Mouse (Mus musculus) liver, adult 2 months (tissue): ENCODE results near the gene Gm20388. TPM values are rescaled to one million over a fixed set of nuclear protein-coding genes. Genes with fewer than 3 reads are reported as not detected.

Experiments
- DNase-seq: peaks from one replicate; pipeline ENCODE4 v3.0.0-alpha.2; 2011; ENCODE audit warnings: low read depth, low spot score; ENCODE audit errors: extremely low read depth
- H3K27ac ChIP-seq: fragments of 200-500 bp; replicated peaks from 2 replicates; pipeline ENCODE4 v1.5.1; 2012; ENCODE audit warnings: low read depth, mild to moderate bottlenecking, control low read depth, inconsistent platforms, low read length; ENCODE audit not compliant: insufficient read depth
- H3K27me3 ChIP-seq: fragments of 200-500 bp; 2 replicates; pipeline ENCODE4 v1.6.1; 2012; ENCODE audit warnings: mild to moderate bottlenecking, moderate library complexity, low read length, inconsistent platforms; ENCODE audit not compliant: control insufficient read depth, insufficient read depth
- H3K36me3 ChIP-seq: fragments of 200-500 bp; 2 replicates; pipeline ENCODE4 v1.6.1; 2012; ENCODE audit warnings: low read length, inconsistent platforms; ENCODE audit not compliant: control insufficient read depth, insufficient read depth
- H3K4me1 ChIP-seq: fragments of 200-500 bp; 2 replicates; pipeline ENCODE4 v1.6.1; 2011; ENCODE audit warnings: low read length; ENCODE audit not compliant: control insufficient read depth, insufficient read depth
- H3K4me3 ChIP-seq: fragments of 200-500 bp; 2 replicates; pipeline ENCODE4 v1.5.1; 2011; ENCODE audit warnings: low read depth, mild to moderate bottlenecking, control low read depth, low read length, moderate library complexity; ENCODE audit not compliant: insufficient read depth
- H3K79me2 ChIP-seq: fragments of 200-500 bp; 2 replicates; pipeline ENCODE4 v1.6.1; 2012; ENCODE audit warnings: inconsistent platforms, mild to moderate bottlenecking, low read length, moderate library complexity; ENCODE audit not compliant: control insufficient read depth, insufficient read depth
- H3K9ac ChIP-seq: fragments of 200-500 bp; 2 replicates; pipeline ENCODE4 v1.6.1; 2012; ENCODE audit warnings: low read depth, mild to moderate bottlenecking, control low read depth, inconsistent platforms, low read length
- CTCF ChIP-seq: fragments of 200-500 bp; IDR thresholded peaks from 2 replicates; pipeline ENCODE4 v1.5.1; 2011; ENCODE audit warnings: low read depth, low read length, control low read depth
- POLR2A ChIP-seq: fragments of 200-500 bp; IDR thresholded peaks from 2 replicates; pipeline ENCODE4 v1.6.1; 2011; ENCODE audit warnings: low read length, control low read depth; ENCODE audit not compliant: insufficient read depth; ENCODE audit errors: extremely low read depth
- WGBS: fragments of 180-500 bp; shearing (Covaris S2); methylation state at CpG from one replicate; pipeline ENCODE4 v1.1.7; 2018; 5-methylcytosine and 5-hydroxymethylcytosine counted together
- polyA plus RNA-seq: library from polyadenylated mRNA; depleted of rRNA; stranded (reverse); fragments of >200 nt; gene quantifications from 2 replicates; pipeline ENCODE4 v1.2.3, GENCODE M21; 2012
- total RNA-seq: library from RNA; depleted of rRNA; stranded (reverse); fragments of >200 nt; gene quantifications from 2 replicates; pipeline ENCODE4 v1.2.3, GENCODE M21; 2014

Gm20388 gene
- total and polyA plus RNA-seq, 2 experiments = 6.4 to 19.9 TPM

DNA sequence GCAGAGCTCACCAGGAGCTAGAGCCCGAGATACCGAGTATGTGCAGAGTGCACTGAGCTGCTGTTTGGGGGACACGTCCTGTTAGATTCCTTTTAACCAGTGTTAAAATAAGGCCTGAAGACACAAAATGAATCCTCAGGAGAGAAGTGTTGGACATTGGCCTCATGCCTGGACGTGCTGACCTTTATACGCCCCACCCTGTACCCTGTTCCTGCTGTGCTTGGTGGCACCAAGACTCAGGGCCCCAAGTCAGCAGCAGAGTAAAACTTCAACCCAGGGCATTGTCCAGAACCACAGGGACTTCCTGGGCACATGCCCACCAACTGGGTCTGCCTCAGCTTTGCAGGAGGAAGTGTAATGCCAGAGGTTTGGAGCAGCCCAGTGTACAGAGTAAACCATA, 2879.2 kb downstream of the Gm20388 start:
- no peaks in the 10 kb centered on the region for H3K27me3 ChIP-seq
- DNase-seq = no peak
- no peaks in the 10 kb centered on the region for H3K4me1 ChIP-seq
- no peaks in the 10 kb centered on the region for H3K79me2 ChIP-seq
- H3K9ac ChIP-seq = no peak overlapping the region
- no peak overlapping the region for H3K4me3 ChIP-seq
- H3K27ac ChIP-seq = no peak overlapping the region
- TF ChIP-seq CTCF (no peak), POLR2A (no peak)
- 93% methylated on average over 5 of the region's 5 CpGs for WGBS
- no peaks in the 10 kb centered on the region for H3K36me3 ChIP-seq

DNA sequence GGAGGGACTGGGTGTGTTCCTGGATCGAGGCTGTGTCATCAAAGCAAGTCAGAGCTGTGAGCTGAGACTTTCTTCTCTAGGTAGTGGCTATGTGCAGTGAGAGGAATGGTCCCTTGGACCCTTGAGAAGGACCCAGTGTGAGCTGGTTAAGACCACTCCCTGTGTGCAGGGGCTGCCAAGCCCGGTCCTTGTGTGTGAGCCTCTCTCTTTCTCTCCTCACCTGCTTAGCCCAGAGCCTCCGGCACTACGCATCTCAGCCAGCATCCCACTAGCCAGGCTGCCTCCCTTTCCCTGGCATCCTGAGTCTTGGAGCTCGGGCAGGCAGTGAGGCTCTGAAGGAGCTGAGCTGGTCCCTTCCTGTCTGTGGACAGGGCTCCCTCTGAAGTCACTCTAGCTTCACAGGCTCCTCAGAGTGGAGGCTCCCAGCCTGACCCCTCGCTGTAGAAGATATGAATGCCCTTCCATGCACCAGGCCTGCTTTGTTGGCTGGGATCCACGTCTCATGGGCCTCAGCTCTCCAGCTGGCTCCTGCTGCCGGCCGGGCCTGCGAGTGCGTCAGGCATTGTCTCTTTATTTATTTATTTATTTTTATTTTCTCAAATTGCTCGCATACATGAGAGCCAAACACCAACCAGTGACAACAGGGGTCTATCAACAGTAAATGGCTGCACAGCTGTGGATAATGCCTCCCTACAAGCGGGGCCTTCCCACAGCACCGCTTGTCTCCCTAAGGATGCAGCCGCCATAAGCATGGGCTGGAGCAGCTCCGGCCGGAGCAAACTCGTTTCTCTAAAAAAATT, 2882.9 kb downstream of the Gm20388 start:
- H3K36me3 ChIP-seq = no peaks in the 10 kb centered on the region
- H3K27me3 ChIP-seq = no peaks in the 10 kb centered on the region
- DNase-seq = no peak
- H3K4me3 ChIP-seq = no peak overlapping the region
- TF ChIP-seq CTCF = no peak
- no peak for TF ChIP-seq POLR2A
- H3K27ac ChIP-seq = no peak overlapping the region
- no peaks in the 10 kb centered on the region for H3K79me2 ChIP-seq
- H3K4me1 ChIP-seq = no peaks in the 10 kb centered on the region
- 90% methylated on average over 18 of the region's 18 CpGs for WGBS
- no peak overlapping the region for H3K9ac ChIP-seq

DNA sequence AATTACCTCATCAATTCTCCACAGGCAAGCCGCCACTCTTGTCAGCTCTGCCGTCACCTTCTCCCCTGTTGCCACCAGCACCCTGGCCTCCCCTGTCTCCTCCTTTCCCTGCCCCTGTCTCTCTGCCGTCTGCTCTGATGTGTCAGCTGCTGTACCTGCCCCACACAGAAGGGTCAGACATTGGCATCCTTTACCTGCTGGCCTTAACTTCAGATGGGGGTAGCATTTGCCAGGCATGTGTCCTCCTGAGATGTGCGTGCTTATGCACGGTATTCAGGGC, 2883.5 kb downstream of the Gm20388 start:
- Histone ChIP-seq H3K27me3 (no peaks in the 10 kb centered on the region), H3K27ac (no peak overlapping the region), H3K4me1 (no peaks in the 10 kb centered on the region), H3K9ac (no peak overlapping the region), H3K4me3 (no peak overlapping the region), H3K79me2 (no peaks in the 10 kb centered on the region), H3K36me3 (no peaks in the 10 kb centered on the region)
- TF ChIP-seq POLR2A = no peak
- no peak for TF ChIP-seq CTCF
- 95% methylated on average over 5 of the region's 5 CpGs for WGBS
- no peak for DNase-seq

DNA sequence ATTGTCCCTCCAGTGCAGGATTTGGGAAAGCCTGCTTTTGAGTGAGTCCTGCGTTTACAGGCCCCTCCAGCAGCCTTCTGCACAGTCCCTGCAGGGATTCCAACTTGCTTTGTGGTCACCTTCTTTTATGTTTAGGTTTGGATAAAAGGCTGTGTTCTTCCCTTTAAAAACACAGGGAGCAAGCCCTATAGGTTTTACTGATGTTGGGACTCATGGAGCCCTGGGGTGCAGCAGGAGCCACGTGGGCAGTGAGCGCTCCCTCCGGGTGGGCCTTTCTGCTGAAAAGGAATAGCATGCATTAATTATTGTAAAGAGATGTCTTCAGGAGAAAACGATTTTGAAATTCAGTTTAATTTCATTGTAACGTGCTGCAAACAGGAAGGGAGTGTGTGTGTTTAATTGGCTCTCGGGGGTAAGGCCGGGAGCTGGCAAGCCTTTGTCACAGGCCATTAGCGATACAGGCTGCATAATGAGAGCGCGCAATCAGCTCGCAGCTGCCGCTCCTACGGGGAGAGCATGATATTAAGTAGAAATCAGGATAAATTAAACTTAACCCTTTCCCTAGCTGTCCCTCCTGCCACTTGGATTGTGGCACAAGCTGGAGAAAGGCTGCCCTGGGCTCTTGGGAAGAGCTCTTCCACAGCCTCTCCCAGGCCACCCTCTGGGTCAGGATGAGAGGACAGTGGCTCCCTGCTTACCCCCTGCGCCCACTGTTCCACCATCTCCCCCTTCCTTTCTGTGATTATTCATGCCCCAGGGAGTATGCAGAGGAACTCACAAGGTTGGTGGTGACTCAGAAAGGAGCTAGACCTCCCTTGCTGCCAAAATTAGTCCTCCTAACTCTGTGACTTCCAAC, 2893.5 kb downstream of the Gm20388 start:
- Histone ChIP-seq H3K27ac (no peak overlapping the region), H3K4me3 (no peak overlapping the region), H3K27me3 (no peaks in the 10 kb centered on the region), H3K36me3 (0 out of 2 replicates have a peak, but pooled peaks cover 2% of the 10 kb centered on the region), H3K4me1 (no peaks in the 10 kb centered on the region), H3K79me2 (no peaks in the 10 kb centered on the region), H3K9ac (no peak overlapping the region)
- TF ChIP-seq CTCF (no peak), POLR2A (no peak)
- no peak for DNase-seq
- 80% methylated on average over 15 of the region's 15 CpGs for WGBS

DNA sequence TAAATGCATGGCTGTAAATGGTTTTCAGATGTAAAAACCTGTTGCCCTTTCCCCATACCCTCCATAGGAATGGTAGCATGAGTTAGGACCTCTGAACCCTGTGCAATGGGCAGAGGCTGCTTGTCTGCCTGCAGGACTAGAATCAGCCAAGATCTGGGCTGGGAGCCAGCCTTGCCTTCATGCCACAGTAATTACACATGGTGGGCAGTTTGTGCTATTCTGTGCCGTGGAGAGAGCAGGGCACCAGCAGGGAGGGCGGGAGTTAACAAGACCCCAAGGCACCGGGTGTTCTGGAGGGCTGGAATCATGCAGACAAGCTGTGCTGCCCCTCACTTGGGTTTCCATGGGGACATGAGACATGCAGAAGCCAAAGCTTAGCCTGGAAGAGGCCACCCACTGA, 2894.7 kb downstream of the Gm20388 start:
- no peak for DNase-seq
- WGBS = 82% methylated on average over 3 of the region's 3 CpGs
- Histone ChIP-seq H3K79me2 (no peaks in the 10 kb centered on the region), H3K36me3 (no peaks in the 10 kb centered on the region), H3K27ac (no peak overlapping the region), H3K4me1 (no peaks in the 10 kb centered on the region), H3K9ac (no peak overlapping the region), H3K27me3 (no peaks in the 10 kb centered on the region), H3K4me3 (no peak overlapping the region)
- TF ChIP-seq POLR2A (no peak), CTCF (no peak)
